Mouse (Mus musculus) lung, postnatal 0 days (tissue): ENCODE measurements around the gene Cfap299. TPM values are rescaled to one million over a fixed set of nuclear protein-coding genes. Genes with fewer than 3 reads are reported as not detected.

Experiments used
- ATAC-seq: fragments of 200-750 bp; cut with Nextera tagmentation; 2 replicates; pipeline ENCODE4 v1.8.0; 2017; ENCODE audit warnings: moderate library complexity
- DNase-seq: peaks from one replicate; pipeline ENCODE4 v3.0.0-alpha.2; 2016; ENCODE audit warnings: low spot score
- H3K27ac ChIP-seq: fragments of 300-500 bp; sonication (generic); 2 replicates; pipeline ENCODE4 v1.5.1; 2014; ENCODE audit warnings: antibody characterized with exemption, mild to moderate bottlenecking, low read length, mixed read lengths
- H3K27me3 ChIP-seq: fragments of 300-500 bp; sonication (generic); replicated peaks from 2 replicates; pipeline ENCODE4 v1.6.1; 2014; ENCODE audit warnings: low read length, mixed read lengths; ENCODE audit not compliant: insufficient read depth
- H3K36me3 ChIP-seq: fragments of 300-500 bp; sonication (generic); 2 replicates; pipeline ENCODE4 v1.6.1; 2014; ENCODE audit warnings: low read length, mixed read lengths; ENCODE audit not compliant: insufficient read depth
- H3K4me1 ChIP-seq: fragments of 300-500 bp; sonication (generic); 2 replicates; pipeline ENCODE4 v1.6.1; 2014; ENCODE audit warnings: antibody characterized with exemption, low read depth, low read length, mixed read lengths; ENCODE audit not compliant: insufficient read depth
- H3K4me2 ChIP-seq: fragments of 300-500 bp; sonication (generic); replicated peaks from 2 replicates; pipeline ENCODE4 v1.6.1; 2014; ENCODE audit warnings: low read depth, mild to moderate bottlenecking, low read length, moderate library complexity, mixed read lengths
- H3K4me3 ChIP-seq: fragments of 300-500 bp; sonication (generic); 2 replicates; pipeline ENCODE4 v1.5.1; 2014; ENCODE audit warnings: low read depth, low read length
- H3K9ac ChIP-seq: fragments of 300-500 bp; sonication (generic); replicated peaks from 2 replicates; pipeline ENCODE4 v1.6.1; 2014; ENCODE audit warnings: low read depth, mild to moderate bottlenecking
- H3K9me3 ChIP-seq: fragments of 300-500 bp; sonication (generic); 2 replicates; pipeline ENCODE4 v1.6.1; 2016; ENCODE audit warnings: low read length, mixed read lengths
- CTCF ChIP-seq: IDR thresholded peaks from 2 replicates; pipeline ENCODE4 v1.5.1; 2016; ENCODE audit warnings: antibody characterized with exemption, mild to moderate bottlenecking
- EP300 ChIP-seq: IDR thresholded peaks from 2 replicates; pipeline ENCODE4 v1.6.1; 2016; ENCODE audit warnings: antibody characterized with exemption, mild to moderate bottlenecking, control low read depth
- WGBS: fragments of 180-500 bp; shearing (Covaris S2); extraction: QIAGEN DNeasy Blood & Tissue Kit; methylation state at CpG from one replicate; pipeline ENCODE4 v1.1.7; 2014; 5-methylcytosine and 5-hydroxymethylcytosine counted together
- polyA plus RNA-seq: library from polyadenylated mRNA; unstranded; fragments of >200 nt; fragmentation: Nextera tagmentation; extraction: Ambion mirVana; gene quantifications from 2 replicates; pipeline ENCODE4 v1.2.1, GENCODE M21; 2015

Gene Cfap299
- polyA plus RNA-seq, 1 experiment from 2014 or later = 11.3 TPM

GRCm38 (mm10) chr5:98616902-98617301, 287.8 kb downstream of the Cfap299 start:
- Histone ChIP-seq H3K36me3 (no peaks in the 10 kb centered on the region), H3K27me3 (no peaks in the 10 kb centered on the region), H3K9ac (no peak overlapping the region), H3K4me2 (no peak overlapping the region), H3K4me3 (no peak overlapping the region), H3K9me3 (no peaks in the 10 kb centered on the region), H3K4me1 (no peaks in the 10 kb centered on the region), H3K27ac (no peak overlapping the region)
- TF ChIP-seq EP300 = no peak
- TF ChIP-seq CTCF = no peak
- 70% methylated on average over 3 of the region's 3 CpGs for WGBS
- DNase-seq = no peak
- ATAC-seq = no peak

GRCm38 (mm10) chr5:98617416-98617815, 288.3 kb downstream of the Cfap299 start:
- Histone ChIP-seq H3K4me2 (no peak overlapping the region), H3K4me1 (no peaks in the 10 kb centered on the region), H3K9me3 (no peaks in the 10 kb centered on the region), H3K27me3 (no peaks in the 10 kb centered on the region), H3K4me3 (no peak overlapping the region), H3K36me3 (no peaks in the 10 kb centered on the region), H3K27ac (no peak overlapping the region), H3K9ac (no peak overlapping the region)
- ATAC-seq = no peak
- 63% methylated on average over 4 of the region's 4 CpGs for WGBS
- peak; percentile 8 for DNase-seq
- TF ChIP-seq CTCF = no peak
- no peak for TF ChIP-seq EP300

- no peak overlapping the region for H3K27ac ChIP-seq
- H3K4me1 ChIP-seq = no peaks in the 10 kb centered on the region
- no peak overlapping the region for H3K4me3 ChIP-seq
- DNase-seq (no peak), ATAC-seq (no peak)
- TF ChIP-seq EP300 (no peak), CTCF (no peak)
- H3K27me3 ChIP-seq = no peaks in the 10 kb centered on the region
- H3K36me3 ChIP-seq = no peaks in the 10 kb centered on the region
- H3K4me2 ChIP-seq = no peak overlapping the region
- no peaks in the 10 kb centered on the region for H3K9me3 ChIP-seq
- no peak overlapping the region for H3K9ac ChIP-seq
Observed at GRCm38 (mm10) chr5:98650345-98650744, 321.2 kb downstream of the Cfap299 start.

GRCm38 (mm10) chr5:98651049-98651448, 321.9 kb downstream of the Cfap299 start:
- Histone ChIP-seq H3K4me3 (no peak overlapping the region), H3K27ac (no peak overlapping the region), H3K9me3 (no peaks in the 10 kb centered on the region), H3K27me3 (no peaks in the 10 kb centered on the region), H3K36me3 (no peaks in the 10 kb centered on the region), H3K9ac (no peak overlapping the region), H3K4me1 (no peaks in the 10 kb centered on the region), H3K4me2 (no peak overlapping the region)
- 45% methylated on average over 5 of the region's 5 CpGs for WGBS
- no peak for ATAC-seq
- TF ChIP-seq CTCF (no peak), EP300 (no peak)
- peak; percentile 13 for DNase-seq

GRCm38 (mm10) chr5:98688254-98688653, 359.1 kb downstream of the Cfap299 start:
- no peak for DNase-seq
- Histone ChIP-seq H3K27me3 (no peaks in the 10 kb centered on the region), H3K9ac (no peak overlapping the region), H3K4me3 (no peak overlapping the region), H3K4me2 (no peak overlapping the region), H3K27ac (no peak overlapping the region), H3K9me3 (peaks cover 4% of the 10 kb centered on the region; the same call in 1 of the 2 replicates), H3K36me3 (no peaks in the 10 kb centered on the region), H3K4me1 (no peaks in the 10 kb centered on the region)
- TF ChIP-seq EP300 (no peak), CTCF (no peak)
- ATAC-seq = no peak
- WGBS = 85% methylated on average over 5 of the region's 5 CpGs

GRCm38 (mm10) chr5:98692070-98692469, 363.0 kb downstream of the Cfap299 start:
- Histone ChIP-seq H3K4me3 (no peak overlapping the region), H3K27me3 (no peaks in the 10 kb centered on the region), H3K4me2 (no peak overlapping the region), H3K36me3 (no peaks in the 10 kb centered on the region), H3K9me3 (peaks cover 4% of the 10 kb centered on the region; the same call in 1 of the 2 replicates), H3K9ac (no peak overlapping the region), H3K27ac (no peak overlapping the region), H3K4me1 (no peaks in the 10 kb centered on the region)
- TF ChIP-seq CTCF (no peak), EP300 (no peak)
- DNase-seq (no peak), ATAC-seq (no peak)
- 51% methylated on average over 5 of the region's 5 CpGs for WGBS

- H3K27me3 ChIP-seq = no peaks in the 10 kb centered on the region
- TF ChIP-seq CTCF (no peak), EP300 (no peak)
- H3K27ac ChIP-seq = no peak overlapping the region
- ATAC-seq (peak; percentile 54), DNase-seq (peak; percentile 70)
- H3K4me2 ChIP-seq = no peak overlapping the region
- H3K36me3 ChIP-seq = no peaks in the 10 kb centered on the region
- no peak overlapping the region for H3K9ac ChIP-seq
- H3K4me3 ChIP-seq = no peak overlapping the region
- WGBS = 29% methylated on average over 8 of the region's 8 CpGs
- H3K9me3 ChIP-seq = no peaks in the 10 kb centered on the region
- no peaks in the 10 kb centered on the region for H3K4me1 ChIP-seq
Observed at GRCm38 (mm10) chr5:98696336-98696735, 367.2 kb downstream of the Cfap299 start.
